Mouse (Mus musculus) left cerebral cortex, adult 8-10 months (tissue): ENCODE data around the gene Rab7b. TPM values are rescaled to one million over a fixed set of nuclear protein-coding genes. Genes with fewer than 3 reads are reported as not detected.

ENCODE experiments used
- DNase-seq, 2 experiments: peaks; one replicate each; pipeline ENCODE4 v3.0.0; 2022; ENCODE audit warnings: low spot score in 2 of 2
- total RNA-seq, 4 experiments: library from RNA; stranded (reverse); gene quantifications; 2 replicates each; pipeline ENCODE4 v1.2.4; 2022

Rab7b gene
- 1 to 10 TPM; 1.2 to 7.3 (median 3.3) TPM for total RNA-seq

GRCm38 (mm10) chr1:131688475-131688874 lies at the start of gene Rab7b:
Rab7b (plus strand) TSS chr1:131688695.
- no peak for DNase-seq

DNA sequence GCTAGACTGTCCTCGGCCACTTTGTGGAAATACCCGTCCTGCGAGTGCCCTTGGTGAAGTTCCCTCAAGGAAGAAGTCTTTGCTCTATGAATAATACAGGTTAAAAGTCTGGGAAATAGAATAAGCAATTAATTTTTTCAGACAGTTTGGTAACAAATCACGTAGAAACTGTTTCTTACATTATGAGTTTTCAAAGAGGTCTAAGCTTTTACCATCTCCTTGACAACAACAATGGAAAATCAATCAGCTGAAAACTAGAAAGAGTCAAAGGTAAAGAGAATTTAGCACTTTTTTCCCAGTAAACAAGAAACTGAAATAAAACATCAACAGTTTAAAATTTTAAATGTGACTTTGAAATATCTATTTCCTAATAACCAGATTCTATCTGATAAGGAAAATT lies 48.4 kb upstream of the Rab7b start:
- no peak for DNase-seq

GRCm38 (mm10) chr1:131641565-131641964 lies 46.9 kb upstream of the Rab7b start:
- no peak for DNase-seq

DNA sequence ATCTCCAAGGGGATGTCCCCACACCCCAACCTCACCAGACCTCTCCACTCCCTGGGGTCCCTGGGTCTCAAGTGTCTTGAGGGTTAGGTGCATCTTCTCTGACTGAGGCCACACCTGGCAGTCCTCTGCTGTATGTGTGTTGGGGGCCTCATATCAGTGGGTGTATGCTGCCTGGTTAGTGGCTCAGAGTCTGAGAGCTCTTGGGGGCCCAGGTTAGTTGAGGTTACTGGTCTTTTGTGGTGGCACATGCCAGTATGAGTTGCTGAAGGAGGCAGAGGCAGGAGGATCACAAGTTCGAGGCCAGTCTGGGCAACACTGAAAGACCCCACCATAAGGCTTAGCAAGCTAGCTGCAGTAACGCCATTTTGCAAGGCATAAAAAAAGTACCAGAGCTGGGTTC lies 46.2 kb upstream of the Rab7b start:
- DNase-seq, result no peak

- no peak for DNase-seq
Observed at GRCm38 (mm10) chr1:131652670-131653443, 35.6 kb upstream of the Rab7b start.

GRCm38 (mm10) chr1:131655601-131656000 lies 32.9 kb upstream of the Rab7b start:
- no peak for DNase-seq

GRCm38 (mm10) chr1:131657945-131658354 lies 30.5 kb upstream of the Rab7b start:
- peak; percentile 74 to 89 for DNase-seq

DNA sequence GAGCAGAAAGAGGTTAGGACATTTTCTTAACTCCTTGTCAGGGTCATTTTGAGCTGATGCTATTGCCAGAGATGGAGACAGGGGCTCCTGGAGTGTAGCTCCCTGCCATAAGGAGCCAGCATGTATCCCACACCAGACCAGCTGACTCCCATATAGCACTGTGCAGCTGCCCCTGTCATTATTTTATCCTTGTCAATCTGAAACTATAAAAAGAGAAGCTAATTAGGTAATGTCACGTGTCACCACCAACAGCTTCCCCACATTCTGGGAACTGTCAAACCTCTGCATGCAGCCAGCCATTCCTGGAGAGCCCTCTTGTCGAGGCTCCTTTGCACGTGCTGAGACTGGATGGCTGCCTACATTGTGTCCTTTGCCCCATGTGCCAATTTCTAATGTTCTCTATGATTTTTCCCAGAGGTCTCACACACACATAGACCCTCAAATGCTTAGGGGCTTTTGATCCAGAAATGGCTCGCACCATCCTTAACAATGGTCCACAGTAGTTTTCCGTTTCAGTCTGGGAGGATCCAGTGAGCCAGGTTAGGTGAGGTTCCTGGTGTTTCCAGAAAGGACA lies 28.9 kb upstream of the Rab7b start:
- DNase-seq, result no peak

DNA sequence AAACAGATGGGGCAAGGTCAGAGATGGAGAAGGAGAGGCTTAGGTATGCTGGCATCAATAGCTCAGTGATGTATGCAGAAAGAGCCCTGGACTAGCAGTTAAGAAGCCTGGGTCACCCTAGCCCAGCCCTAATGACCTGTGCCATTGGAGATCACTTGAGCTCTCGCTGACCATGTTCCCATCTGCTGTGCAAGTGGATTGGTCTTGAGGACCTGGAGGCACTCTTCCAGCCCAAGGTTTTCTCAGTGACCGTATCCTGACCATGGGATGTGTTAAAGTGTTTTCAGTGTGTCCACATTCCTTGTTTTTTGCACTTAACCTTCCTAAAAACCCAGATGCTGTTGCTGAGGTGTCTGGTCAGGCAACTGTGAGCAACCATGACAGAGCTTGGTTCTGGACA lies 28.2 kb upstream of the Rab7b start:
- no peak for DNase-seq

DNA sequence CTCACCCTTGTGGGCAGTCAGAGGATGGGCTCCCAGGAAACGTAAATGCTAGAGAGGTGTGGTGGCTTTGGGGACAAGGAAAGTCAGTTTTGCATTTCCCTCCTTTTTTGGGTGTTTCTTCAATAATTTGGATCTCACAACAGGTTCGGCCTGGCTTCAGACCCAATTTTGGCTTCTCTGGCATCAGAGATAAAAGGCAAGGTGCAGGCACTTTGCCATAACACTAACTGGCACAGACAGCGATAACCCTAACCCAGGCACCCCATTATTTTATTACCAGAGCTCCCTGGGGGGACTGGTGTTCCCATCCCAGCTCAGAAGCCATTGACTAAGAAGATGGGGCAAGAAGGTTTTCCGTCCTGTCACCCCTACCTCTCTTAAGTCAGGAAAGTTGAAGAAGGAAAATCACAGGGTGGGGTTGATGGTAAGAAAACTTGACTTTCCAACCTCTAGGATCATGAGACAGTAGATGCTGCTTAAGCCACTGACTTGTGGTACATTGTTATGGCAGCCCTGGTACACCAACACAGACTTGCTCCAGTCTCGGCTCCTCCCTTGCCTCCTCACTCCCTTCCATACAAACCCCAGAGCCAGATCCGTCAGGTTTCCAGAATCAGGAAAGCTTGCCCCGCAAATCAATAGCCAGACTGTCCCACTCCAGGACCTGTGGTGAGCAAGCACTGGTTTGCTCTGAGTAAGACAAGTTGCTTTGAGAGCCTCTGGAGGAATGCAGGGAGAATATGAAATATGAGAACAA lies 27.6 kb upstream of the Rab7b start:
- no peak for DNase-seq

GRCm38 (mm10) chr1:131661749-131662148 lies 26.7 kb upstream of the Rab7b start:
- no peak for DNase-seq

DNA sequence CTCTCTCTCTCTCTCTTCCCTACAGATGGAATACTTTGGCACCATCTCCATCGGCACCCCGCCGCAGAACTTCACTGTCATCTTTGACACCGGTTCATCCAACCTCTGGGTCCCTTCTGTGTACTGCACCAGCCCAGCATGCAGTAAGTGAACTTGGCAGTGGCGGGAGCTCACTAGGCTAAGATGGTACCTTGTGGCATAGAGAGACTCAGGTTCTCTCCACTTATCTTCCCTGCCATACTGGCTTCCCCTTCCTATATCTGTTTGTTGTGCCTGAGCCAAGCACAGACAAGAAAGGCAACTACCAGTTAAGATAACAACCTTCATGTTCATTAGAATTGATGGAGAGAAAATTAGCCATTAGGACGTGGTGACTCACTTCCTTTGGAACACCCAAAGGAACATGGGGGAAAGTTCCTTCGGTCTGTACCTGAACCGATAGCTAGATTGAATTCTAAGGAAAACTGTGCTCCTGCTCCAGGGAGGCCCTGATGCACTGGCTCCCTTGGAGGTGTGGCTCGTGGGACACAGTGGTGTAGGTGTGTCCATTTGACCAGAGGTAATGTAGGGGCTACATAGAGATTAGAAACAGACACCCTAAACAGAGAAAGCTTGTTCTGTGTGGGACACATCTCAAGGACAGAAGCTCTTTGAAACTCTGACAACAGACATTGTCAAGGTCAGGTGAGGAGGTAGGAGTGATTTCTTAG lies 25.1 kb upstream of the Rab7b start:
- DNase-seq, result no peak

- DNase-seq, result no peak
Observed at GRCm38 (mm10) chr1:131664136-131664535, 24.4 kb upstream of the Rab7b start.

GRCm38 (mm10) chr1:131665886-131666285 lies 22.6 kb upstream of the Rab7b start:
- no peak for DNase-seq

DNA sequence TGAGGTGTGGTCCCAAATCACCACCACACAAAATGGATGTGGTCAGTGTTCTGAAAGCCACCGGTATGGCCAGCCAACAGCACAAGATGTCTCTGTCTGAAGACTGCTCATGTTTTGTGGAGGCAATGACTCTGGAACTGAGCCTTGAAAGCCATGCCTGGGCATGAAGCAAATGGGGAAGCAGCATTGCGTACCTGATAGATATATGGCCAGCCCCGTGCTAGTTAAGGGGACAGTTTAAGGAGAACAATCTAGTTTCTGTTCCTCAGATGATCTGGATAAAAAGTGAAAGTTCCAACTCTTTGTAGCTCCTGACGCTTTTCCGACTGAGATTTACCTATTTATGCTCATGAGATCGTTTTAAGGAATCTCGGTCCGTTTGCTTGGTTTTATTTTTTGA lies 17.4 kb upstream of the Rab7b start:
- no peak for DNase-seq

DNA sequence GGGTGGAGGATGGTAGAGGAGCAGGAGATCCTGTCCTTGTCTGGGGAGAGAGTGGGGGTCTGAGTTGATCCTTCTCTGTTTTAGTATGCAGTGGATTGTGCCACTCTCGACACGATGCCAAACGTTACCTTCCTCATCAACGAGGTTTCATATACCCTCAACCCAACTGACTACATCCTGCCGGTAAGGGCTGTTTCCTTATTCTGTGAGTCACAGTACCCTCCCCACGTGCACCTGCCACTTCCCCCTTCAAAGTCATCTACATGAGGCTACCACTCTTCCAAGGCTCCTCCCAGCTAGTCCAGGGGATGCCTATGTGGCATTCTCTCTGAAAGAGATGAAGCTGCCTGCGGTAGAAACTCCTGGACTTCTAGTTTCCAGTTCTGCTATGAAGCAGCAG lies 16.1 kb upstream of the Rab7b start:
- no peak for DNase-seq

DNA sequence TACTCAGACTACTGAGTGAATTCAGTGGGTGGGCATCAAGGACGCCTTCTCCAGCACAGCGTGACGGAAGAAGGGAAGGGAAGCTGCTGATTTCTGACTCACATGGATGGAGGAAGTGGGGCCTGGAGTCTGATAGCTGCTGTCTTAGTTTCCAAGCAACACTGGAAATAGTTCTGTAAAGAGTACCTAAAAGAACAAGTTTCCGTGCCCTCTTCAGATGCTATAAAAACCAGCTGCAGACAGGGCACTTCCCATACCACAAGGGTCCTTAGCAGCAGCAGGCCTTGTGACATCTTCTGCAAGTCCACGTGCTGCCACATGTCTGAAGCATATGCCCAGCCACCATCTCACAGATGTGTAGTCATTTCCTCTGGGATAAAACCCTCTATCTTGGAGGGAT lies 8.9 kb upstream of the Rab7b start:
- no peak for DNase-seq

GRCm38 (mm10) chr1:131687739-131688138 lies 756 bp upstream of the Rab7b start:
- no peak for DNase-seq

DNA sequence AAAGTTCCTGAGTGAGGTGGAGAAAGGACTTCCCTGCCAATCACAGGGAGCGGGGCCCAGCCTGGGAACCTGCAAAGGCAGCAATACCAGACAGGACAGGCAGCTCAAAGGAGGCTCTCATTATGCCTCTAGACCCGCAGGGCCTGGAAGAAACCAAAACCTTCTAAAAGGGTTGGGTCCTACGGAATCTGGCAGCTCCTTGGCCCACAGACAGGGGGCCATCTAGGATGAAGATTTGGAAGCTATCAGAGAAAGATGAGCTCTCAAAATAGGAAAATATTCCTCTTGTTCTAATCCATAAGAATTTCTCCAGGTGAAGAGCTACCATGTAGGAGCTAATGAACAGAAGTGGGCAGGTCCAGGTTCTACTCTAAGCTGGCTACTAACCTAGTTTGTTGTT lies 521 bp downstream of the Rab7b start:
- DNase-seq, result no peak

- DNase-seq, result no peak
Observed at GRCm38 (mm10) chr1:131689899-131690298, 1.4 kb downstream of the Rab7b start.

DNA sequence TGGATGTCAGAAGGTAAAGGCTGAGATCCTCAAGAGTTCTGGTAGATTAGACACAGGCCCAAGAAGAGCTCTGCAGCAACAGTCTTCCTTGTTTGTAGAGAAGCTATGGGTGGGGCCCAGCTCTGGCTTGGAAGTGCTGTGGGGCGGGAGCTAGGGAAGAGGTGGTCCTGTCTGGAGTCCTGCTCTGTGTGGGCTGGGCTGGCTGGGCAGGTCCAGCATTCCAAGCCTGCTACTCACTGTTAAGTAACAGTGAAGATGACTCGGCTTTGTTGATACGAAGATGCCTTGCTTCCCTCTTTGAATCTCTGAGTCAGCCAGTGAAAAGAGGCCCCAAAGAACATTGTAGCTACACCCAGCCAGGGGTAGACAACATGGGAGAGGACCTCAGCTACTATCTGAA lies 1.9 kb downstream of the Rab7b start:
- peak in 1 of 2 experiments; percentile 24 for DNase-seq

- DNase-seq, result no peak
Observed at GRCm38 (mm10) chr1:131691356-131691755, 2.9 kb downstream of the Rab7b start.
